Mouse (Mus musculus) mouse embryonic stem cell (cell line): Measurements from ENCODE around the gene Gm21725.
"Not testable (repeated sequence)": the region's sequence is repeated elsewhere in the genome, so short reads cannot be mapped to it uniquely, and the experiment has no call there.

Experiments
- in situ Hi-C, 2 experiments: fragments of 300-500 bp; cut with MboI; formaldehyde crosslinking; loops; 1 replicate in 1 of 2; 3 replicates in 1 of 2; pipeline ENCODE4 v1.14.3; 2019 to 2020; ENCODE audit warnings: low sequenced_read_pairs in 2 of 2, low pct_unique_long_range_greater_than_20kb in 1 of 2, mixed read lengths in 1 of 2; ENCODE audit not compliant: unreplicated experiment in 1 of 2

Gm21725 gene

DNA sequence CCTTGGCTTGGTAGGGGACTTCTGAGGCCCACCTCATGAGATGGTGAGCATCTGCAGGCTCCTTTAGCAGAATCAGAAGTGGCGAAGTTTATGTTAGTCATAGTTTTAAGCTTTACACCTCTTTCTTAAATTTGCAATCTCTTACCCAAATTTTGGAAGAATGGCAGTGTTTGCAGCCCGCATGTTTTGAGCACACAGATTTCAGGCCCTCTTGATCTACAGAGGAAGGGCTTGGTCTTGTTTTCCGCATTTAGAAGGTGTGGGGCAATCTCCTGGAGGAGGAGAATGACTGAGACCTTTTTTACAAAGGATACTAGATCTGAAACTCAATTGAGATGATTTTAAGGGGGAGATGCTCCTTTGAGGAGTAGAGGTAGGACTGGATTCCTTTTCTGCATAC is at the start of gene Gm21725:
Gm21725 (minus strand) TSS at position 101 of the 400 bp plus-strand sequence.
- in situ Hi-C loops: not testable (repeated sequence)
